Mouse (Mus musculus): ENCODE data around the gene Lrtm1.

DNA sequence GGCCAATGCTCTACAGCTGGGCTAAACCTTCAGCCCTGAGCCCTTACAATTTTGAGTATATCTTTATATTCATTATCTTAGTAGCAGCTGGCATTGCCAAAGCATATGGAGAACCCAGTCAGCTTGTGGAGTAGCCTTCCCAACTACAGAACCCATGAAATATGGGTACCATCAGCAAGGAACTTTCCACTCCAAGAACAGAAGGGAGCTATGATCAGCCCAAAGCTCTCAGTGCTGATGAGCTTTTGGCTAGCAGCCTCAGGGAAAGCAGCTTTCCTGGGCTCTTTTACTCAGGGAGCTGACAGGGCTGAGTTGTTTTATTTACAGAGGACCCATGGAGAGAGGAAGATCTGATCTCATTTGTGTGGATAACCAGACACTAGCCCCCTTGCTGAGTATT, 42.7 kb downstream of the Lrtm1 start:
- TF ChIP-seq CTCF (IDR thresholded peaks at IDR 0.05; ENCODE audit: borderline replicate concordance, insufficient read depth, low read length) (no peak), POLR2A (IDR thresholded peaks at IDR 0.05; ENCODE audit: low read depth, low read length) (no peak)
